Mouse (Mus musculus) monocyte, adult 59 days (primary cell): ENCODE data around the gene Gm14401. TPM values are rescaled to one million over a fixed set of nuclear protein-coding genes. Genes with fewer than 3 reads are reported as not detected.

Source experiments
- total RNA-seq, 2 experiments: library from RNA; stranded (reverse); gene quantifications; one replicate each; pipeline ENCODE4 v1.2.4; 2023

Gene Gm14401
- total RNA-seq, result not detected

DNA sequence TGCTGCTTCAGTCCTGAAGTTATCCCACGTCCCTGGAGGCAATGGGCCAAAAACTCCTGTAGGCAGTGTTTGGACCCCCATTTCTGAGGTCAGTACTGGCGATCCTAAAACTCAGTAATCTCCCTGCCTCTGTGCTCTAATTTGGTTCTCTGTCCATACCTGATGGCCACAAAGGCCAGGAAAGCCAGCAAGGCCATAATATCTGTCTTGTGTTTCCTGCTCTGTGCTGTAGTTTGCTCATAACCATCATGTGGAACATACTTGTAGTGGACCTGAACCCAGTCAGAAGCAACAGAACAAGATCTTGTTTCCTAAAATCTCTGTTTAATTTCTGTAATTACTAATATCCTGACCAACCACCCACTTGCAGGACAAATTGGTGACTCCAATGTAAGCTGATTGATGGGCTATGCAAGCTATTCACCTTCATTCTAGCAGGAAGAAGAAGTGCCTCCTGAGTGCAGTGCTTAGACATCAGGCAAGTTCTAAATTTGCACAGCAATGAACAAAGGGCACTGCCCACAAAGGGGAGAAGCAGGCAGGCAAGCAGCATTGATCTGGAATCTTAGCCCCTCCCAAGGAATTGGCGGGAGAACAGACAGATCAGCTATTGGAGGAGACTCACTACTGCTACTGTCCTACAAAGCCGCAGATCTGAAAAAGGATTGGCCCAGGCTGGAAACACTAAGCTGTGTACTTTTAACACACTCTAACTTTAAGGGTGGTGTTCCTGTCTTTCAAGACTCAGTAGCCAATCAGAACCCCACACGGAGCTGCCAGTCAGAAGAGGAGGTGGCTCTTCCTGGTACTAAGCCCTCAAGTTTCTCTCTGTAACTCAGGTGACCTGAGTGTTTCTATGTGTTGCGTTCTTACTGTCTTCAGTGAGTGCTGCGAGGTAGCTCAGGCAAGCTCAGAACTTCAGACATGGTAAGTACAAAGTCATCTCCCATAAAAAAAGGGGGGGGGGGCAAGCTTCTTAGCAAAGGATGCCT, at the start of gene Gm14401:
Gene Gm14401, plus strand, starts transcription at position 889 of the 992 bp plus-strand sequence.

Other genes starting within 250 kb of the Gm14401 start
- not detected for gene Gm14408, start 243.2 kb upstream of the Gm14401 start, total RNA-seq
- gene Gm14296, start 146.5 kb upstream of the Gm14401 start, total RNA-seq, result 1 to 10 TPM in 1 of 2 experiments, under 1 TPM in 1; 0.73 to 1.2 TPM
- gene Gm14419, start 73.4 kb upstream of the Gm14401 start, total RNA-seq, result 1 to 10 TPM; 2.4 to 3.5 TPM
- 1 to 10 TPM; 3.2 to 6.5 TPM for gene Gm14410, start 132.1 kb downstream of the Gm14401 start, total RNA-seq
- gene Gm14409, start 192.7 kb downstream of the Gm14401 start, total RNA-seq, result under 1 TPM in 1 of 2 experiments, not detected in 1; 0.86 TPM
- not detected for gene Gm14412, start 250.0 kb downstream of the Gm14401 start, total RNA-seq